Mouse (Mus musculus) lung, postnatal 4 days (tissue): ENCODE data around the gene Asap2.

Experiments used
- DNase-seq, 2 experiments: peaks; one replicate each; pipeline ENCODE4 v3.0.0; 2021

Gene Asap2

GRCm38 (mm10) chr12:21217776-21218444, 227.7 kb downstream of the Asap2 start:
- no peak for DNase-seq

- DNase-seq = no peak
These were observed 230.3 kb downstream of the Asap2 start for GRCm38 (mm10) chr12:21220596-21220995.

GRCm38 (mm10) chr12:21223923-21224322, 233.7 kb downstream of the Asap2 start:
- DNase-seq = peak in 1 of 2 experiments; percentile 42

GRCm38 (mm10) chr12:21225358-21225757, 235.1 kb downstream of the Asap2 start:
- DNase-seq = peak; percentile 40 to 72

- DNase-seq = no peak
These were observed 236.1 kb downstream of the Asap2 start for GRCm38 (mm10) chr12:21226316-21226715.

- peak; percentile 80 to 87 for DNase-seq
These were observed 237.1 kb downstream of the Asap2 start for GRCm38 (mm10) chr12:21227076-21227980.

- DNase-seq = no peak
These were observed 238.4 kb downstream of the Asap2 start for GRCm38 (mm10) chr12:21228650-21229049.

GRCm38 (mm10) chr12:21229076-21229918, 239.0 kb downstream of the Asap2 start:
- DNase-seq = peak; percentile 40 to 76

- DNase-seq = no peak
These were observed 243.5 kb downstream of the Asap2 start for GRCm38 (mm10) chr12:21233727-21234126.

- no peak for DNase-seq
These were observed 244.3 kb downstream of the Asap2 start for GRCm38 (mm10) chr12:21234560-21234959.

GRCm38 (mm10) chr12:21241965-21242364, 251.7 kb downstream of the Asap2 start:
- DNase-seq = no peak

GRCm38 (mm10) chr12:21244375-21244960, 254.2 kb downstream of the Asap2 start:
- DNase-seq = no peak

- DNase-seq = no peak
These were observed 257.6 kb downstream of the Asap2 start for GRCm38 (mm10) chr12:21247711-21248392.

- peak in 1 of 2 experiments; percentile 27 for DNase-seq
These were observed 270.4 kb downstream of the Asap2 start for GRCm38 (mm10) chr12:21260494-21261256.

- DNase-seq = no peak
These were observed 271.3 kb downstream of the Asap2 start for GRCm38 (mm10) chr12:21261521-21261920.

GRCm38 (mm10) chr12:21263256-21263655, 273.0 kb downstream of the Asap2 start:
- no peak for DNase-seq

GRCm38 (mm10) chr12:21264241-21264640, 274.0 kb downstream of the Asap2 start:
- peak; percentile 58 to 78 for DNase-seq

- DNase-seq = no peak
These were observed 274.7 kb downstream of the Asap2 start for GRCm38 (mm10) chr12:21264970-21265369.

- DNase-seq = no peak
These were observed 275.2 kb downstream of the Asap2 start for GRCm38 (mm10) chr12:21265501-21265900.

- peak; percentile 76 to 78 for DNase-seq
These were observed 275.9 kb downstream of the Asap2 start for GRCm38 (mm10) chr12:21265946-21266783.
